ENCODE assay signal across 8 mouse cellular contexts in genomic region chr14:34363490-34364253, GRCm38 (mm10). TPM values are rescaled to one million over a fixed set of nuclear protein-coding genes. Genes with fewer than 3 reads are reported as not detected.
DNase-seq lines count a peak whose midpoint lies in the region; ATAC-seq and TF ChIP-seq lines count a peak whose summit lies in the region.

No protein-coding gene starts in this region.

- TF ChIP-seq POLR2A in small intestine, adult 2 months (IDR thresholded peaks at IDR 0.05; ENCODE audit: low read depth, low read length) = peak; percentile 50; the same call in 1 of the 2 replicates

- peak overlapping the region; percentile 90 for H3K4me2 ChIP-seq in intestine, embryonic 15.5 days (replicated peaks)
- peak overlapping the region; percentile 70 for H3K4me2 ChIP-seq in limb, embryonic 11.5 days (ENCODE audit: low read depth, severe bottlenecking)
- H3K4me2 ChIP-seq in midbrain, embryonic 11.5 days = peak overlapping the region; percentile 67

- 7% methylated on average over 32 of the region's 32 CpGs for WGBS in intestine, embryonic 15.5 days
- WGBS in limb, embryonic 11.5 days = 3% methylated on average over 32 of the region's 32 CpGs
- 2% methylated on average over 32 of the region's 32 CpGs for WGBS in midbrain, embryonic 11.5 days
- 7% methylated on average over 32 of the region's 32 CpGs for WGBS in small intestine, adult 2 months

- peak; percentile 71 for TF ChIP-seq CTCF in small intestine, adult 2 months (IDR thresholded peaks at IDR 0.05; ENCODE audit: extremely low read depth, insufficient read length, insufficient replicate concordance, low read depth, low read length)

- H3K9ac ChIP-seq in intestine, embryonic 15.5 days = peak overlapping the region; percentile 46
- H3K9ac ChIP-seq in limb, embryonic 11.5 days (ENCODE audit: low read length) = peak overlapping the region; percentile 30
- peak overlapping the region; percentile 41 for H3K9ac ChIP-seq in midbrain, embryonic 11.5 days (ENCODE audit: low read length)

- H3K4me3 ChIP-seq in intestine, embryonic 15.5 days (replicated peaks) = peak overlapping the region; percentile 37
- H3K4me3 ChIP-seq in limb, embryonic 11.5 days (ENCODE audit: low read depth, low read length) = peak overlapping the region; percentile 33
- peak overlapping the region; percentile 26 for H3K4me3 ChIP-seq in midbrain, embryonic 11.5 days (ENCODE audit: low read depth, low read length)
- peak overlapping the region; percentile 62 for H3K4me3 ChIP-seq in small intestine, adult 2 months (ENCODE audit: low read depth, low read length)

- no peaks in the 10 kb centered on the region for H3K27me3 ChIP-seq in intestine, embryonic 15.5 days (replicated peaks)
- peaks cover 6% of the 10 kb centered on the region; the same call in 1 of the 2 replicates for H3K27me3 ChIP-seq in limb, embryonic 11.5 days (ENCODE audit: control insufficient read depth, insufficient read depth, low read length)
- H3K27me3 ChIP-seq in midbrain, embryonic 11.5 days (ENCODE audit: control insufficient read depth, insufficient read depth, low read length) = no peaks in the 10 kb centered on the region; the same call in 1 of the 2 replicates
- no peaks in the 10 kb centered on the region for H3K27me3 ChIP-seq in small intestine, adult 2 months (ENCODE audit: control insufficient read depth, insufficient read depth, low read length)

- DNase-seq in spleen, adult 12 weeks (ENCODE audit: low spot score) = peak; percentile 6
- DNase-seq in spleen, postnatal 36 days (ENCODE audit: low spot score in 2 of 2) = no peak
- peak; percentile 61 for DNase-seq in embryo, embryonic 10.5 days (ENCODE audit: low spot score)
- DNase-seq in gastrocnemius, postnatal 4 days (ENCODE audit: low spot score in 2 of 2) = peak; percentile 54 to 70
- DNase-seq in limb, embryonic 11.5 days (ENCODE audit: low spot score) = peak; percentile 62
- DNase-seq in midbrain, embryonic 11.5 days (ENCODE audit: low spot score, missing footprints) = peak; percentile 94

- H3K27ac ChIP-seq in intestine, embryonic 15.5 days = no peak overlapping the region
- H3K27ac ChIP-seq in limb, embryonic 11.5 days (replicated peaks; ENCODE audit: low read depth, low read length) = no peak overlapping the region
- H3K27ac ChIP-seq in midbrain, embryonic 11.5 days (ENCODE audit: low read depth, low read length) = no peak overlapping the region
- H3K27ac ChIP-seq in small intestine, adult 2 months (ENCODE audit: insufficient read depth, low read depth, low read length) = peak overlapping the region; percentile 92

- H3K36me3 ChIP-seq in intestine, embryonic 15.5 days = no peaks in the 10 kb centered on the region
- no peaks in the 10 kb centered on the region for H3K36me3 ChIP-seq in limb, embryonic 11.5 days (ENCODE audit: control insufficient read depth, insufficient read depth, low read length)
- no peaks in the 10 kb centered on the region for H3K36me3 ChIP-seq in midbrain, embryonic 11.5 days (ENCODE audit: control insufficient read depth, insufficient read depth, low read length)
- no peaks in the 10 kb centered on the region for H3K36me3 ChIP-seq in small intestine, adult 2 months (ENCODE audit: control insufficient read depth, insufficient read depth, low read length)

- peaks cover 13% of the 10 kb centered on the region for H3K4me1 ChIP-seq in intestine, embryonic 15.5 days (replicated peaks)
- peaks cover 5% of the 10 kb centered on the region; the same call in 1 of the 2 replicates for H3K4me1 ChIP-seq in limb, embryonic 11.5 days (ENCODE audit: control insufficient read depth, insufficient read depth, low read length)
- no peaks in the 10 kb centered on the region for H3K4me1 ChIP-seq in midbrain, embryonic 11.5 days (ENCODE audit: control insufficient read depth, insufficient read depth, low read length)
- H3K4me1 ChIP-seq in small intestine, adult 2 months (ENCODE audit: control insufficient read depth, insufficient read depth, insufficient read length, low read length) = peaks cover 16% of the 10 kb centered on the region; the same call in 1 of the 2 replicates

- peak; percentile 93 for ATAC-seq in intestine, embryonic 15.5 days
- no peak for ATAC-seq in limb, embryonic 11.5 days (ENCODE audit: insufficient number of reproducible peaks, low FRiP score, low TSS enrichment, low read depth)
- peak; percentile 88 for ATAC-seq in midbrain, embryonic 11.5 days (ENCODE audit: low FRiP score)

- no peaks in the 10 kb centered on the region for H3K9me3 ChIP-seq in intestine, embryonic 15.5 days
- H3K9me3 ChIP-seq in limb, embryonic 11.5 days (ENCODE audit: control insufficient read depth, low read length) = no peaks in the 10 kb centered on the region; the same call in 1 of the 2 replicates
- no peaks in the 10 kb centered on the region for H3K9me3 ChIP-seq in midbrain, embryonic 11.5 days (ENCODE audit: control insufficient read depth, low read length)

RNA-seq across cellular contexts. Expression of gene Fam25c, which starts 8.4 kb away (rescaled TPM):
- total RNA-seq in gastrocnemius, postnatal 4 days (2021) = not detected
- polyA plus RNA-seq in intestine, embryonic 15.5 days (2015; fragmentation: Nextera tagmentation; extraction: Ambion mirVana) = not detected in 2 replicates
- polyA plus RNA-seq in limb, embryonic 11.5 days (2014; fragmentation: Nextera tagmentation; extraction: Ambion mirVana) = not detected in 2 replicates
- polyA plus RNA-seq in midbrain, embryonic 11.5 days (2014; fragmentation: Nextera tagmentation; extraction: Ambion mirVana) = not detected in 2 replicates
- not detected in 2 replicates for polyA plus RNA-seq in small intestine, adult 2 months (2012; rRNA removed)

RNA-seq across cellular contexts. Expression of gene Sncg, which starts 10.9 kb away (rescaled TPM):
- 10 to 100 TPM in 1 of 2 experiments, 1 to 10 TPM in 1; 7.9 to 18.7 TPM for total RNA-seq in gastrocnemius, postnatal 4 days (2021)
- polyA plus RNA-seq in intestine, embryonic 15.5 days (2015; fragmentation: Nextera tagmentation; extraction: Ambion mirVana) = 37.4 and 38.2 TPM in 2 replicates
- polyA plus RNA-seq in limb, embryonic 11.5 days (2014; fragmentation: Nextera tagmentation; extraction: Ambion mirVana) = 3.1 and 3.5 TPM in 2 replicates
- 65.7 and 67.3 TPM in 2 replicates for polyA plus RNA-seq in midbrain, embryonic 11.5 days (2014; fragmentation: Nextera tagmentation; extraction: Ambion mirVana)
- polyA plus RNA-seq in small intestine, adult 2 months (2012; rRNA removed) = 4.4 and 4.8 TPM in 2 replicates

RNA-seq across cellular contexts. Expression of gene Mmrn2, which starts 11.6 kb away (rescaled TPM):
- total RNA-seq in gastrocnemius, postnatal 4 days (2021) = 10 to 100 TPM; 17.4 to 17.5 TPM
- 7.9 and 9.0 TPM in 2 replicates for polyA plus RNA-seq in intestine, embryonic 15.5 days (2015; fragmentation: Nextera tagmentation; extraction: Ambion mirVana)
- polyA plus RNA-seq in limb, embryonic 11.5 days (2014; fragmentation: Nextera tagmentation; extraction: Ambion mirVana) = 5.8 and 6.3 TPM in 2 replicates
- 4.7 and 5.3 TPM in 2 replicates for polyA plus RNA-seq in midbrain, embryonic 11.5 days (2014; fragmentation: Nextera tagmentation; extraction: Ambion mirVana)
- polyA plus RNA-seq in small intestine, adult 2 months (2012; rRNA removed) = 3.5 and 5.5 TPM in 2 replicates

RNA-seq across cellular contexts. Expression of gene Glud1, which starts 53.1 kb away (rescaled TPM):
- 100 to 1,000 TPM; 133 to 135 TPM for total RNA-seq in gastrocnemius, postnatal 4 days (2021)
- 90.1 and 91.9 TPM in 2 replicates for polyA plus RNA-seq in intestine, embryonic 15.5 days (2015; fragmentation: Nextera tagmentation; extraction: Ambion mirVana)
- 76.3 and 83.7 TPM in 2 replicates for polyA plus RNA-seq in limb, embryonic 11.5 days (2014; fragmentation: Nextera tagmentation; extraction: Ambion mirVana)
- polyA plus RNA-seq in midbrain, embryonic 11.5 days (2014; fragmentation: Nextera tagmentation; extraction: Ambion mirVana) = 97.8 and 101 TPM in 2 replicates
- polyA plus RNA-seq in small intestine, adult 2 months (2012; rRNA removed) = 33.8 and 223 TPM in 2 replicates

RNA-seq across cellular contexts. Expression of gene Shld2, which starts 53.4 kb away (rescaled TPM):
- total RNA-seq in gastrocnemius, postnatal 4 days (2021) = 10 to 100 TPM in 1 of 2 experiments, 1 to 10 TPM in 1; 9.2 to 13.0 TPM
- 6.7 and 7.0 TPM in 2 replicates for polyA plus RNA-seq in intestine, embryonic 15.5 days (2015; fragmentation: Nextera tagmentation; extraction: Ambion mirVana)
- 11.7 and 12.7 TPM in 2 replicates for polyA plus RNA-seq in limb, embryonic 11.5 days (2014; fragmentation: Nextera tagmentation; extraction: Ambion mirVana)
- polyA plus RNA-seq in midbrain, embryonic 11.5 days (2014; fragmentation: Nextera tagmentation; extraction: Ambion mirVana) = 6.2 and 8.0 TPM in 2 replicates
- 0.19 and 0.79 TPM in 2 replicates for polyA plus RNA-seq in small intestine, adult 2 months (2012; rRNA removed)

Comparison
In these comparisons a context has a peak if more than half of its experiments do, and no peak if none do; other contexts are left out.
1. DNase-seq: peak in spleen, adult 12 weeks (single experiment), embryo, embryonic 10.5 days (single experiment), gastrocnemius, postnatal 4 days (2 of 2), limb, embryonic 11.5 days (single experiment) and midbrain, embryonic 11.5 days (single experiment); none in spleen, postnatal 36 days (0 of 2).
2. Peak in every context shown above with its lines, with median percentiles within 50 percentile points of each other: H3K4me2 ChIP-seq, H3K4me3 ChIP-seq and H3K9ac ChIP-seq.